Mouse (Mus musculus) MEL (cell line): ENCODE data around the gene Myo5a. TPM values are rescaled to one million over a fixed set of nuclear protein-coding genes. Genes with fewer than 3 reads are reported as not detected.

ENCODE experiments used
- DNase-seq: peaks from one replicate; pipeline ENCODE4 v3.0.0; 2011; ENCODE audit warnings: low read depth, low spot score
- H3K27ac ChIP-seq: 2 replicates; pipeline ENCODE4 v1.5.1; 2012; ENCODE audit warnings: low read depth, mild to moderate bottlenecking, control low read depth, low read length, moderate library complexity; ENCODE audit not compliant: control insufficient read depth
- H3K27me3 ChIP-seq, 2 experiments: fragments of 150-350 bp in 1 of 2; sonication (generic) in 1 of 2; 2 replicates each; pipeline ENCODE4 v1.6.1; 2012; ENCODE audit warnings: low read length in 2 of 2, mild to moderate bottlenecking in 2 of 2, improper control_type of control experiment in 1 of 2, moderate library complexity in 1 of 2; ENCODE audit not compliant: insufficient read depth in 2 of 2, control insufficient read depth in 1 of 2
- H3K36me3 ChIP-seq, 2 experiments: 2 replicates each; pipeline ENCODE4 v1.6.1; 2012 to 2014; ENCODE audit warnings: low read length in 2 of 2, improper control_type of control experiment in 1 of 2, inconsistent platforms in 1 of 2, mild to moderate bottlenecking in 1 of 2; ENCODE audit not compliant: insufficient read depth in 2 of 2, control insufficient read depth in 1 of 2
- H3K4me1 ChIP-seq, 2 experiments: fragments of 150-350 bp in 1 of 2; sonication (generic) in 1 of 2; 2 replicates each; pipeline ENCODE4 v1.6.1; 2012; ENCODE audit warnings: low read length in 2 of 2, improper control_type of control experiment in 1 of 2, mild to moderate bottlenecking in 1 of 2; ENCODE audit not compliant: insufficient read depth in 2 of 2, control insufficient read depth in 1 of 2
- H3K4me3 ChIP-seq, 2 experiments: fragments of 150-350 bp in 1 of 2; sonication (generic) in 1 of 2; 2 replicates each; pipeline ENCODE4 v1.5.1; 2012; ENCODE audit warnings: low read depth in 2 of 2, low read length in 2 of 2, mild to moderate bottlenecking in 2 of 2, moderate library complexity in 2 of 2, control low read depth in 1 of 2, improper control_type of control experiment in 1 of 2; ENCODE audit not compliant: control insufficient read depth in 1 of 2, insufficient read depth in 1 of 2
- H3K79me2 ChIP-seq: 2 replicates; pipeline ENCODE4 v1.6.1; 2012; ENCODE audit warnings: mild to moderate bottlenecking, low read length, moderate library complexity; ENCODE audit not compliant: control insufficient read depth, poor library complexity, insufficient read depth
- H3K9ac ChIP-seq: 2 replicates; pipeline ENCODE4 v1.6.1; 2012; ENCODE audit warnings: low read depth, mild to moderate bottlenecking, control low read depth, low read length, moderate library complexity; ENCODE audit not compliant: control insufficient read depth, poor library complexity, severe bottlenecking
- H3K9me3 ChIP-seq: fragments of 150-350 bp; sonication (generic); replicated peaks from 2 replicates; pipeline ENCODE4 v1.6.1; 2012; ENCODE audit warnings: mild to moderate bottlenecking, low read length, improper control_type of control experiment, moderate library complexity; ENCODE audit not compliant: insufficient read depth
- BHLHE40 ChIP-seq: IDR thresholded peaks from 2 replicates; pipeline ENCODE4 v1.6.1; 2012; ENCODE audit warnings: low read depth, mild to moderate bottlenecking, inconsistent platforms, low read length, improper control_type of control experiment, borderline replicate concordance
- CHD1 ChIP-seq: IDR thresholded peaks from 2 replicates; pipeline ENCODE4 v1.6.1; 2012; ENCODE audit warnings: low read depth, mild to moderate bottlenecking, inconsistent platforms, low read length, improper control_type of control experiment
- CHD2 ChIP-seq: IDR thresholded peaks from 2 replicates; pipeline ENCODE4 v1.6.1; 2011; ENCODE audit warnings: low read length, improper control_type of control experiment
- CTCF ChIP-seq, 3 experiments: IDR thresholded peaks in 2 of 3; conservative IDR thresholded peaks in 1 of 3; 2 replicates each; pipeline ENCODE4 v1.5.1; 2011 to 2012; ENCODE audit warnings: low read length in 3 of 3, low read depth in 2 of 3, mild to moderate bottlenecking in 2 of 3, improper control_type of control experiment in 1 of 3, inconsistent platforms in 1 of 3, mixed read lengths in 1 of 3, moderate library complexity in 1 of 3; ENCODE audit not compliant: control insufficient read depth in 1 of 3, insufficient read depth in 1 of 3, poor library complexity in 1 of 3, severe bottlenecking in 1 of 3
- E2F4 ChIP-seq: IDR thresholded peaks from 2 replicates; pipeline ENCODE4 v1.6.1; 2011; ENCODE audit warnings: low read depth, low read length, improper control_type of control experiment, borderline replicate concordance
- ELF1 ChIP-seq: IDR thresholded peaks from 2 replicates; pipeline ENCODE4 v1.6.1; 2014; ENCODE audit warnings: low read depth, mild to moderate bottlenecking, inconsistent platforms, low read length, improper control_type of control experiment, moderate library complexity
- EP300 ChIP-seq, 2 experiments: IDR thresholded peaks; 2 replicates each; pipeline ENCODE4 v1.6.1; 2011; ENCODE audit warnings: improper control_type of control experiment in 2 of 2, low read length in 2 of 2, low read depth in 1 of 2, mild to moderate bottlenecking in 1 of 2
- ETS1 ChIP-seq: IDR thresholded peaks from 2 replicates; pipeline ENCODE4 v1.6.1; 2012; ENCODE audit warnings: low read depth, mild to moderate bottlenecking, inconsistent platforms, low read length, improper control_type of control experiment, moderate library complexity
- GABPA ChIP-seq: IDR thresholded peaks from 2 replicates; pipeline ENCODE4 v1.6.1; 2012; ENCODE audit warnings: low read depth, mild to moderate bottlenecking, inconsistent platforms, low read length, improper control_type of control experiment, moderate library complexity
- GATA1 ChIP-seq: IDR thresholded peaks from 2 replicates; pipeline ENCODE4 v1.6.1; 2011; ENCODE audit warnings: low read depth, low read length, improper control_type of control experiment
- HCFC1 ChIP-seq: IDR thresholded peaks from 2 replicates; pipeline ENCODE4 v1.6.1; 2012; ENCODE audit warnings: low read depth, mild to moderate bottlenecking, inconsistent platforms, low read length, improper control_type of control experiment, moderate library complexity
- JUND ChIP-seq: IDR thresholded peaks from 2 replicates; pipeline ENCODE4 v1.6.1; 2011; ENCODE audit warnings: low read depth, mild to moderate bottlenecking, improper control_type of control experiment, low read length
- KAT2A ChIP-seq: conservative IDR thresholded peaks from 2 replicates; pipeline ENCODE4 v1.6.1; 2012; ENCODE audit warnings: low read depth, low read length, improper control_type of control experiment, inconsistent platforms
- MAFK ChIP-seq: IDR thresholded peaks from 2 replicates; pipeline ENCODE4 v1.6.1; 2011; ENCODE audit warnings: low read depth, mild to moderate bottlenecking, low read length, improper control_type of control experiment, borderline replicate concordance
- MAX ChIP-seq: IDR thresholded peaks from 2 replicates; pipeline ENCODE4 v1.6.1; 2011; ENCODE audit warnings: low read length, improper control_type of control experiment
- MAZ ChIP-seq: IDR thresholded peaks from 2 replicates; pipeline ENCODE4 v1.6.1; 2012; ENCODE audit warnings: low read depth, mild to moderate bottlenecking, inconsistent platforms, low read length, improper control_type of control experiment
- MEF2A ChIP-seq: IDR thresholded peaks from 2 replicates; pipeline ENCODE4 v1.6.1; 2014; ENCODE audit warnings: low read depth, mild to moderate bottlenecking, inconsistent platforms, low read length, improper control_type of control experiment; ENCODE audit not compliant: poor library complexity, insufficient replicate concordance, severe bottlenecking; ENCODE audit errors: extremely low read depth
- MXI1 ChIP-seq: IDR thresholded peaks from 2 replicates; pipeline ENCODE4 v1.6.1; 2011; ENCODE audit warnings: mild to moderate bottlenecking, low read depth, low read length, improper control_type of control experiment
- MYB ChIP-seq: IDR thresholded peaks from 2 replicates; pipeline ENCODE4 v1.6.1; 2011; ENCODE audit warnings: mild to moderate bottlenecking, low read depth, low read length, improper control_type of control experiment
- MYC ChIP-seq: IDR thresholded peaks from 2 replicates; pipeline ENCODE4 v1.6.1; 2011; ENCODE audit warnings: low read depth, mild to moderate bottlenecking, low read length, improper control_type of control experiment, moderate library complexity
- NELFE ChIP-seq: IDR thresholded peaks from 2 replicates; pipeline ENCODE4 v1.6.1; 2011; ENCODE audit warnings: low read depth, low read length, improper control_type of control experiment
- NRF1 ChIP-seq: IDR thresholded peaks from 2 replicates; pipeline ENCODE4 v1.6.1; 2014; ENCODE audit warnings: low read depth, mild to moderate bottlenecking, inconsistent platforms, low read length, improper control_type of control experiment, moderate library complexity; ENCODE audit not compliant: poor library complexity, insufficient read depth, severe bottlenecking
- POLR2AphosphoS2 ChIP-seq: IDR thresholded peaks from 2 replicates; pipeline ENCODE4 v1.6.1; 2011; ENCODE audit warnings: low read length, improper control_type of control experiment
- POLR2AphosphoS5 ChIP-seq: IDR thresholded peaks from 2 replicates; pipeline ENCODE4 v1.6.1; 2012; ENCODE audit warnings: low read depth, borderline replicate concordance, mild to moderate bottlenecking, inconsistent platforms, low read length, moderate library complexity, mixed read lengths
- RAD21 ChIP-seq: IDR thresholded peaks from 2 replicates; pipeline ENCODE4 v1.6.1; 2011; ENCODE audit warnings: mild to moderate bottlenecking, low read depth, low read length, improper control_type of control experiment
- RCOR1 ChIP-seq: IDR thresholded peaks from 2 replicates; pipeline ENCODE4 v1.6.1; 2012; ENCODE audit warnings: low read depth, mild to moderate bottlenecking, inconsistent platforms, low read length, improper control_type of control experiment
- SIN3A ChIP-seq: IDR thresholded peaks from 2 replicates; pipeline ENCODE4 v1.6.1; 2012; ENCODE audit warnings: low read length, improper control_type of control experiment, inconsistent platforms
- SMC3 ChIP-seq: IDR thresholded peaks from 2 replicates; pipeline ENCODE4 v1.6.1; 2011; ENCODE audit warnings: low read depth, low read length, improper control_type of control experiment
- TAL1 ChIP-seq: IDR thresholded peaks from 2 replicates; pipeline ENCODE4 v1.6.1; 2012; ENCODE audit warnings: mild to moderate bottlenecking, inconsistent platforms, low read length, moderate library complexity, mixed read lengths
- TCF12 ChIP-seq: IDR thresholded peaks from 2 replicates; pipeline ENCODE4 v1.6.1; 2014; ENCODE audit warnings: low read depth, mild to moderate bottlenecking, inconsistent platforms, low read length, improper control_type of control experiment, moderate library complexity
- UBTF ChIP-seq: IDR thresholded peaks from 2 replicates; pipeline ENCODE4 v1.6.1; 2012; ENCODE audit warnings: low read depth, mild to moderate bottlenecking, inconsistent platforms, low read length, improper control_type of control experiment, moderate library complexity, borderline replicate concordance; ENCODE audit not compliant: insufficient read depth
- USF1 ChIP-seq: IDR thresholded peaks from 2 replicates; pipeline ENCODE4 v1.6.1; 2014; ENCODE audit warnings: low read depth, mild to moderate bottlenecking, inconsistent platforms, low read length, improper control_type of control experiment, moderate library complexity
- USF2 ChIP-seq, 2 experiments: IDR thresholded peaks; 2 replicates each; pipeline ENCODE4 v1.6.1; 2011 to 2012; ENCODE audit warnings: improper control_type of control experiment in 2 of 2, low read length in 2 of 2, borderline replicate concordance in 1 of 2, inconsistent platforms in 1 of 2, low read depth in 1 of 2, mild to moderate bottlenecking in 1 of 2; ENCODE audit not compliant: insufficient read depth in 1 of 2
- ZC3H11A ChIP-seq: IDR thresholded peaks from 2 replicates; pipeline ENCODE4 v1.6.1; 2012; ENCODE audit warnings: low read depth, mild to moderate bottlenecking, inconsistent platforms, low read length, improper control_type of control experiment
- ZKSCAN1 ChIP-seq: IDR thresholded peaks from 2 replicates; pipeline ENCODE4 v1.6.1; 2012; ENCODE audit warnings: low read depth, mild to moderate bottlenecking, inconsistent platforms, low read length, improper control_type of control experiment, moderate library complexity
- ZNF384 ChIP-seq: IDR thresholded peaks from 2 replicates; pipeline ENCODE4 v1.6.1; 2012; ENCODE audit warnings: low read depth, mild to moderate bottlenecking, inconsistent platforms, low read length, improper control_type of control experiment
- polyA plus RNA-seq, 2 experiments: library from polyadenylated mRNA; stranded (reverse) in 1 of 2; unstranded in 1 of 2; fragments of >175 nt in 1 of 2; fragments of >200 nt in 1 of 2; gene quantifications; 2 replicates each; pipeline versions ENCODE4 v1.2.1 to v1.2.4; 2012; ENCODE audit warnings: low replicate concordance in 2 of 2, low read depth in 1 of 2; ENCODE audit not compliant: insufficient read length in 2 of 2, insufficient read depth in 1 of 2, missing spikeins in 1 of 2
- total RNA-seq: library from RNA; depleted of rRNA; stranded (reverse); fragments of 300-350 nt; gene quantifications from 2 replicates; pipeline ENCODE4 v1.2.3, GENCODE M21; 2012

Gene Myo5a
- total and polyA plus RNA-seq, 3 experiments, result 18.9 to 208 (median 49.0) TPM

DNA sequence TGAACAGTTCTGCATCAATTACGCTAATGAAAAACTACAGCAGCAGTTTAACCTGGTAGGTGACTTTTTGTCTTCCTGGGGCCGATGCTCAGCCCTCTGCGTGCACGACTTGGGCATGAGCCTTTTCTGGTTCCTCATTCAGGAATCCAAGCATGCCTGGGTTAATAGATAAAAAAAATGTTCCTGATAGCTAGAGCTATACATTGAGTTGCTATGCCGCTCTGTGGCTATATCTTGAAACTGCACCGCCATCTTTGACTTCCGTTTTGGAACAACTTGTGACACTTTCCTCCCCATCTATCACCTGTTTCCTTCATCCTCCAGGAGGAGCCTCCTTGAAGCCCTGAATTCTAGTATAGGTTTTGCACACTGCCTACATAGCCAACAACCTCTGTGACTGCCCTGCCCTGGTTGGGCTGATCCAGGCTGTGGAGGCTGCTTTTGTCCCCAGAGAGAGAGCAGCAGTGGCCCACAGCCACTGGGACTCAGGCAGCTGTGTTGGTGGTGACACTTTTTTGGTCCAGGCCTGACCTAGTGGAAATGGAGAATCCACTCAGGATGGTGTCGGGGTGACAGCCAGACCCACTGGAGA lies 191.5 kb downstream of the Myo5a start:
- DNase-seq, result peak; percentile 93
- Histone ChIP-seq H3K9ac (peak overlapping the region; percentile 27), H3K4me1 (peaks cover 4 to 22% of the 10 kb centered on the region in 2 experiments), H3K9me3 (no peaks in the 10 kb centered on the region), H3K79me2 (no peaks in the 10 kb centered on the region), H3K4me3 (peak overlapping the region; percentile 16 to 31), H3K27me3 (no peaks in the 10 kb centered on the region), H3K36me3 (peaks cover 0 to 18% of the 10 kb centered on the region in 2 experiments; a peak in 2 of 4 replicates), H3K27ac (peak overlapping the region; percentile 53)
- TF ChIP-seq ZNF384 (peak; percentile 97), ETS1 (peak; percentile 91), NELFE (peak; percentile 35; the same call in 1 of the 2 replicates), SIN3A (peak; percentile 93), TAL1 (peak; percentile 92), MEF2A (no peak), RCOR1 (peak; percentile 89), SMC3 (peak; percentile 85), UBTF (no peak), JUND (0 out of 2 replicates have a peak, but pooled peaks have one; percentile 49), MYB (no peak), KAT2A (peak; percentile 45; the same call in 1 of the 2 replicates), POLR2AphosphoS5 (no peak), USF1 (peak; percentile 18; the same call in 1 of the 2 replicates), TCF12 (peak; percentile 92), GABPA (no peak), CHD1 (no peak), RAD21 (peak; percentile 93), POLR2AphosphoS2 (no peak), USF2 (IDR thresholded peaks at IDR 0.05; ENCODE audit: borderline replicate concordance in 1 of 2, insufficient read depth in 1 of 2, low read depth in 1 of 2, low read length in 2 of 2) (no peak), MYC (peak; percentile 93), MAX (peak; percentile 79), ELF1 (peak; percentile 72), ZKSCAN1 (no peak), HCFC1 (peak; percentile 60), E2F4 (no peak), CTCF (IDR thresholded peaks at IDR 0.05 in 2 of 3, conservative IDR thresholded peaks at IDR 0.05 in 1 of 3; ENCODE audit: control insufficient read depth in 1 of 3, insufficient read depth in 1 of 3, low read depth in 2 of 3, low read length in 3 of 3, poor library complexity in 1 of 3, severe bottlenecking in 1 of 3) (peak; percentile 31 to 90 (median 45); a peak in 4 of 6 replicates), BHLHE40 (peak; percentile 60; the same call in 1 of the 2 replicates), ZC3H11A (peak; percentile 90), MAZ (no peak), EP300 (IDR thresholded peaks at IDR 0.05; ENCODE audit: low read depth in 1 of 2, low read length in 2 of 2) (peak; percentile 91), MAFK (no peak), NRF1 (peak; percentile 39; the same call in 1 of the 2 replicates), GATA1 (peak; percentile 96), CHD2 (no peak; the same call in 1 of the 2 replicates), MXI1 (peak; percentile 80)
